Mouse (Mus musculus) adrenal gland, postnatal 14 days (tissue): ENCODE measurements at regions not wholly inside any gene's neighbourhood (a gene's known extent, or its start where the extent isn't known, plus 50 kb on each side); places are given as distances from the start of the nearest gene placed in this dataset.

ENCODE experiments used
- DNase-seq: peaks from one replicate; pipeline ENCODE4 v3.0.0; 2021; ENCODE audit warnings: mixed read lengths

DNA sequence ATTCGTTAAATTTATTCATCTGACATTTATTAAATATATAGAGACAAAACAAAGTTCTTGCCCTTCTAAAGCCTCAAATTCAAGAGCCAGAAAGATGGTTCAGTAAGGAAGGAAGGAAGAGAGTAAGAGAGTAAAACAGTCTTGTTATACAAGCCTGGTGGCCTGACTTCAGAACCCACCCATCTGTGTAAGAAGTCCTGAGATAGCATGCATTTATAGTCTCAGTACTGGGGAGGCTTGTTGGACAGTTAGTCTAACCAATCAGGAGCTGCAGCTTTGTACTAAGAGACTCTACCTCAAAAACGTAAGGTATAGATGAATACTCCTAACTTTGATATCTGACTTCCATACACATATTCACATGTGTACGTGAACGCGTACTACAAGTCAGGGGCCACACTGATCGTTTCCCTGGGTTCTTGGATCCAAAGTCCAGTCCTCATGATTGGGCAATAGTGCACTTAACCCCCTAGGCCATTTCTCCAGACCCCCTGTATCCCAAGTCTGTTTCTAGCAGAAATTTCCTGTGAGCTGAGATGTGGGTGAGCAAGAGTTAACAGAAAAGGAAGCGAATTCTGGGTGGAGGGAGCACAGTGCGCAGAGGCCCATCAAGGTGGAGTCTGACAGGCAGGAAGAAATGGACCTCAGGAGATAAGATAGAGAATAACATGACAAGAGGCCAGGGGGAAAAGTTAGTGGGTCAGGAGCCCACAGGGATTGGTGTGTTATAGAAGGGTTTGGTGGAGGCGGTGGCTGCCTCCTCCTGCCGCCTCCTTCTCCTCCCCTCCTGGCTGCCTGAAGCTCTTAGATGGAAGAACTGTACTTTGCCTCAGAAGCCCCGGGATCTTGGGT, 187.0 kb downstream of the Kit start:
- no peak for DNase-seq

DNA sequence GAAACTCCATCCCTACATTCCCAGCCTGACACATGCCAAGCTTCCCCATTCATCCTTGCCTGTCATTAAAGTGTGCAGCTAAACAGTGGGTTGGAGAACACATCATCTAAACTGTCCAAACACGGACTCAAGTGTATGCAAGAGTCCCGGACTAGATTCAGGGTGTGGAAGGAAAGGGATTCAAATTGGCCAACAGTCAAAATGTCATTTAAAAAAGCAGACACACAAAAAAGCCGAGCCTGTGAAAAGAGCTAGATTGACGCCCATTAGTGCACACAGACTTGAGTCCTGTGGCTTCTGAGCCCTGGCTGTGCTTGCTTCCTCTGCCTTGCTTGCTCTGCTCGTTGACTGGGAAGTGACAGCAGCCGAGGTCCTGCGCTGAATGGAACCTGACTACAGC, 181.5 kb downstream of the Kit start:
- no peak for DNase-seq

DNA sequence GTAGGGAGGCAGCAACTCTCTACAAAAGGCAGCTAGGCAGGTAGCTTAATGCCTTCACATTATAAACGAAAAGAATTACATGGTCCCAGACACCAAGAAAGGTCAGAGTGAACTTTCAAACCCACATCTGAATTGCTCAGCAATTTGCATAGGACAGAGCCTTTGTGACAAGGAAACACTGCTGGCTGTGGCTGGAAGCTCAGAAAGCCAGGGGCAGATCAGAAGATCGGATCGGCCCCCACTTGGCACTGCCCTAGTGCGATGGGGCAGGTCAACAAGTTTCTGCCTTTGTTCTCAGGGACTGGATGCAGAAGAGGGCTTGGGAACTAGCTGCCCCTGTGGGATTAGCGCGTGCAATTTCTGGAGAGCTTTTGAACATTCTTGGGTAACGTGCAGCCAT, 179.6 kb downstream of the Kit start:
- DNase-seq, result no peak

DNA sequence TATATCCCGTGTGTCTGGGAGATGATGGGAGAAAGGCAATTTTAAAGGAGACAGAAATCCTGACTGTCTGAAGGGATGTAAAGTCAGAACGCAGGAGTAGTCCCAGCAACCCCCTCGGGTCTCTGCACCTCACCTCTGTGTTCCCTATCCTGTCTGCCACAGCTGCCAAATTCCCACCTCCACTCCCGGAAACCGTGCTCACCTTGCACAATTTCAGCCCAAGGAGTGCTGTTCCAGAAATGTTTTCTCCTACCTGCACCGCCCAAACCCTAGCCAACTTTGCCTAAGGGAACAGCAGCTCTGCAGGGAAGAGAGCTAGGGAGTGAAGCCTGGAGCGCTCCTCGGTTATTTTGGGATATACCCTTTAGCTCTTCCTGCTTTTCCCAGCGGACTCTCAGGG, 170.6 kb downstream of the Kit start:
- DNase-seq, result no peak

DNA sequence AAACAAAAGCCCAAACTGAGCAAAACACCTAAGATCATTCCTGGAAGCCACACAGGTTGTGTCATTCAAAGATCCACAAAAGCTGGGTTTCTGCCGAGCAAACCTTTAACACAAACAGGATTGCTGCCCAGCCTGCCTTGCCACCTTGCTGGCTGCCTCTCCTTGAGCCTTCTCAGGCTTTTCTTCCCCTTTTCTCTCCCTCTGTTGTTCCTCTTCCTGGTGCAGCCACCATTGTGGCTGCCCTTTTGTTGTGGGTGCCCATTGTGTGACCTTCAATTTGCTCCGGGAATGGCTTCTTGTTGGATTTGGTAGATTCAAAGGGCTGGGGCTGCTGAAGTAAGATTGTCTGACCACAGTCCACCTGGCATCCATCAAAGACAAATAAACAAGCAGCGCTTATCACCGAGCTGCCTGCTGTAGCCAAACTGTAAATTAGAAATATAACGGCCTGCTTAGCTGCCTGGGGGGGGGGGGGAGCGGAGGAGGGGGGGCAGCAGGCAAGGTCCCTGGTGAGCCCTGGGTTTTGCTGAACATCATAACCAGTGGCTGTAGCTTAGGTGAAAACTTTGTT, 169.8 kb downstream of the Kit start:
- DNase-seq, result no peak

DNA sequence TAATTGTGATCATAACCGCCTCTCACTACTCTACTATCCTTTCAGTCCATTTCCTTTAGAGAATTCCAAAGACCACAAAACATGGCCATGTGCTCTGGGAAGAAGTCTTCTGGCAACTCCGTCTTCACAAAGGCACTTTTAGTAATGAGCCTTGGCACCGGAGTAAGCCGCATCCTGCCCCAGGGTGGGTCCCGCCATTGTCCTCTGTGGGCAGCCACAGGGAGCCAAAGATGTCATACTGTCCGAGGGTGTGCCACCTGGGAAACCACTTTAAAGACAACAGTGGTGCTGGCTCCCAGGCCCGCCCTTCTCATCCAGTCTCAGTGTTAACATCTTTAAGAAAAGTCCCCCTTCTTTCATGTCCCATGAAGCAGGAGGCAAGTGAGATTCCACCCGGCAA, 164.6 kb downstream of the Kit start:
- DNase-seq, result no peak

DNA sequence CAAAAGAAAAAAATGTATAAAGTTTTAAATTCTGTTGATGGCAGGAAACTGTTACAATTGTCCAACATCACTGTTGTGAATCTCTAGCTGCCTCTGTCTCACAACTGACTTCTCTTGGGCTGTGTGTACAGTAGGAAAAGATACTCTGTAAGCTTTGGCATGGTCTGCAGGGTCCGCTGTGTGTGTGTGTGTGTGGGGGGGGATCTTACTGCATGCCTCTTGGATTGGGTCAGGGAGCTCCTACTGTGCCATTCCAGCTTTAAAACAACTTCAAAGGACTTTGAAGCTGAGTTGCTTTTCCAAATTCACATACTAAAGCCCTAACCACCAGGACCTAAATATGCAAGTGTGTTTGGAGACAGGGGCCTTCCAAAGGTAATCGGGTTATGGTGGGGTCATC, 163.7 kb downstream of the Kit start:
- no peak for DNase-seq

DNA sequence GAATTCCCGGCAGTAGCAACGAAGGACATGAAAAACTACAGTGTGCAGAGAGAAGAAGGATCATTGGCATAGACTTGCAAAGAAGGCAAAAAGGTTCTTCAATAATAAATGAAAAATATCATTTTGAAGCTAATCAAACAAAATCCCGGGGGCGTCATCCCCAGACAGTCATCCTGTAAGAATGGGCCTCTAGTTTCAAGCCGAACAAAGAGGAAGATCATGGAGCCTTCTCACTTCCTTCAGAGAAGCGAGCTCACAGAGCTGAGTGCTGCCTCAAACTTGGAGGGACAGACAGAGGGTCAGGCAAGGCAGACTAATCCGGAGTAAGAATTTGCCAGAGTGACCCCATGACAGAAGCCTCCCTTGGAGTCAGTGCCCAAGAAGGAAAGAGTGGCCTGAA, 163.0 kb downstream of the Kit start:
- no peak for DNase-seq

DNA sequence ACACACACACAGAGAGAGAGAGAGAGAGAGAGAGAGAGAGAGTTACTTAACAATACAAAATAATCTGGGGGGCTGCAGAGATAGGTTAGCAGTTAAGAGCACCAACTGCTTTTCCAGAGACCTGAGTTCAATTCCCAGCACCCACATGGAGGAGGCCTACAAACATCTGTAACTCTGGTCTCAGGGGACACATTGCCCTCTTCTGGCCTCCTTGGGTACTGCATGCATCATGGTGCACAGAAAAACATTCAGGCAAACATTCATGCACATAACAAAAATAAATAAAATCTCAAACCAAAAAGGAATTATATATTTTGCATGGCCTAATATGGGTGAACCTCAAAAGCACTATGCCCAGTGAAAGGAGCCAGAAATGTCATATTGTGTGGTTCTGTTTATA, 161.6 kb downstream of the Kit start:
- peak; percentile 37 for DNase-seq

DNA sequence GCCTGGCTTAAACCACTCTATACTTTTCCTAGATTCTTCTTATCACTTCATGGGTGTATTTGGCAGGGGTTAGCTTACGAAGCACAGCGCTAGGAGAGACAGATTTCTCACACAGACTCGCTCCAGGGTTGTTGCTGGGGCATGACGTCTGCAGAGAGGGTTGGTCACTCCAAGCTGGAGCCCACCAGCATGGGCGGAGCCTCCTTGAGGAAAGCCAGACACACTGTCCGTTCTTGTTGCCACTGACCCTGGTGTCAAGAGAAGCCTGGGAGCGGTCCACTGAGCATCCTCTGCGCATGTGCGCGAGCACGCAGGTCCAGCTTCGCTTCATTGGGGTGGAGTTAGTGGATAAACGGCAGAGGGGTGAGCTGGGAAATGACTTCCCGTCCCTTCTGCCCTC, 159.8 kb downstream of the Kit start:
- DNase-seq, result no peak

DNA sequence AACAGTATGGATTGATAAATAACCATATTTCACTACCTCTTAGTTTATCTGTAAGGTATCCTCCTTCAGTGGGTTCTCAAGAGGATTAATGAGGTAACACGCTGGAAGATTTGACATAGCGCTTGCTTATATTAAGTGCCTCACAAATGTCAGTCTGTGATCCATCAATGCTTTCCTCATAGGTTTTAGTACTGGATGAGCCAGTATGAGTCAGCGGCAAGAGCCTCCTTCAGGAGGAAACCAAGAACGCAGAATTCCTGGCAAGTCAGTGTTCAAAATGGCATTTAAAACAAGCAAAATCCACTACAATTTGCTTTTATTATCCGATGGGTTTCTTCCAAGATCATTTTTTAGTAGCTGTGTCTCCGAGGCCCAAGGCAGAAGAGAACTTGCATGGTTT, 159.3 kb downstream of the Kit start:
- no peak for DNase-seq

DNA sequence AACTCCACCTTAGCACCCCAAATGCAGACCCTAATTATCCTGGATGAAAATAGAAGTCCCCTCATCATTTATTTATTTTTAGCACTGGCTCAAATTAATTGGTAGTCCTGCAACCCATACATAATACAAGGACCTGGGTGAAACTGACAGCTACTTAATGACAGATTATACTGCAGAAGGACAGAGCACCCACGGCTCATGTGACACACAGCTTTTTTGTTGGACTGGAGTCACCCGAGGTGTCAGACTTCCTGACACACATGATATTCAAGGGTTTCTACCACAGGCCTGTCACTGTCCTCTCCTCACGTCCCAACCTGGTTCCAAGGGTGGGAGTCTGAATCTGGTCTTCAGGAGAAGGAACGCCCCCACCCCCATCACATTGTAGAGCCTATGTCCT, 156.5 kb downstream of the Kit start:
- DNase-seq, result no peak

DNA sequence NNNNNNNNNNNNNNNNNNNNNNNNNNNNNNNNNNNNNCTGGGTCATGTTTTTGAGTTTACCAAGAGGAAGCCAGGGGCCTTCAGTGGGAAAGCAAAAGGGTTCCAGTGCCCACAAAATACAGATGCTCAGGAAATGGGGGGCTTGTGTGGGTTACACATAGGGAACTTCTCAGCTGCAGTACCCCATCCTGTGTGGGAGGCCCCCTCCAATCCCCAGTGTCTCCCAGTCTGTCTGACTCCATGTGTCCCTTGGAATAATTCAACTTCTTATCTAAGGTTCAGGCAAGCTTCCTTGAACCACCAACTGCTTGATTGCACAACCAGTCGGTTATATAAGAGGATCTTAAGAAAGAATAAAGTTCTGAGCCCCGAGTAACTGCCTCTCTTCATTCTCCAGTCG, 156.0 kb downstream of the Kit start:
- no peak for DNase-seq

DNA sequence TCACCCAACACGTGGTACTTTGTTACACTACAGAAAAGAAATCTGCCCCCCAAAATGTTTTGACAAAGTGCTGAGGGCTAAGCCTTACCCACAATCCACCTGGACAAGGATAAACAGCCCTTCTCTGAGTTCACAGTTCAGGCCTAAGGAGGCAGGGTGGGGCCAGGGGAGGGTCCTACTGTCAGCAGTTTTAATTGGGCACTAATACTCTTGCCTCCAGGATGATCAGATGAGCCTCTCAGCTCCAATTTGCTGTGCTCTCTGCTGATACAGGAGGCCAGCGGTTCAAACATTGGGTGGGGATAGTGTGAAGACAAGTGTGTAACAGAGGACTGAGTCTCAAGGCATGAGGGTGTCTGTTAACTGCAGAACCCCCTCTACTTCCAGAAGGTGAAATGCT, 146.6 kb downstream of the Kit start:
- DNase-seq, result no peak

DNA sequence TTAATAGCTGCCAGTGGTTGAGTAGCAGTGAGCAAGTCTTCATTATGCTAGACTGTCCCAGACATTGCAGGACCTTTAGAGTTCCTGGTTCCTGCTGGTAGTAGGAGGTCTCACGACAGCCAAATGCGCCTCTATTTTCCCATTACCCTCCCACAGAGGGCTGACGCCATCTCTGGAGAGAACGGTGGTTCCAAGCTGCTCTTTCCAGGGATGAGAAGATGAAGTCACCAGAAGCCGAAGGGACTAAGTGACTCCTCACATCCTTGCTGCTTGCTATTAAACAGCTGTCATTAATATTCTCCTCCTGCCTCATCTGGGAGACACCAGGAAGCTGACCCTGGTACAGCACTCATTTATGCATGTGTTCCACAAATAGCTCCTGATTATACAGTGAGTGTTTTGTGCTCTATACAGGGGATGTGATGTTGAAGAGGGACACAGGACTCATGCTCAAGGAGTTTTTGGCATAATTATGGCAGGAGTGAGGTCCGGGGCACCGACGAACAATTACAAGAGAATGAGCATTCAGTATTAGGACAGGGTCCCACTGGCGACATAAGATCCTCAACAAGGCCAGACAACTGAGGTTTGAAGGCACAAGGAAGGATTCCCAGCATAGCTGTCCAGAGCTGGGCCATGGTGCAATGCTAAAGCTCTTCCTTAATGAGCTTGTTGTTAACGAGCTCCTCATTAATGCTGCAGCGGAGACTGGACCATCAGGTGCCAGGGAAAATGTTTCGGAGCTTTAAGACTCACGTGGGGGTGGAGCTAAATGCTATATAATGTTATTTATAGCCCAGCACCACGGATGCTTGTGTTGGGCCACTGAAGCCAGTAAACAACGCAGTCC, 145.6 kb downstream of the Kit start:
- DNase-seq, result no peak

DNA sequence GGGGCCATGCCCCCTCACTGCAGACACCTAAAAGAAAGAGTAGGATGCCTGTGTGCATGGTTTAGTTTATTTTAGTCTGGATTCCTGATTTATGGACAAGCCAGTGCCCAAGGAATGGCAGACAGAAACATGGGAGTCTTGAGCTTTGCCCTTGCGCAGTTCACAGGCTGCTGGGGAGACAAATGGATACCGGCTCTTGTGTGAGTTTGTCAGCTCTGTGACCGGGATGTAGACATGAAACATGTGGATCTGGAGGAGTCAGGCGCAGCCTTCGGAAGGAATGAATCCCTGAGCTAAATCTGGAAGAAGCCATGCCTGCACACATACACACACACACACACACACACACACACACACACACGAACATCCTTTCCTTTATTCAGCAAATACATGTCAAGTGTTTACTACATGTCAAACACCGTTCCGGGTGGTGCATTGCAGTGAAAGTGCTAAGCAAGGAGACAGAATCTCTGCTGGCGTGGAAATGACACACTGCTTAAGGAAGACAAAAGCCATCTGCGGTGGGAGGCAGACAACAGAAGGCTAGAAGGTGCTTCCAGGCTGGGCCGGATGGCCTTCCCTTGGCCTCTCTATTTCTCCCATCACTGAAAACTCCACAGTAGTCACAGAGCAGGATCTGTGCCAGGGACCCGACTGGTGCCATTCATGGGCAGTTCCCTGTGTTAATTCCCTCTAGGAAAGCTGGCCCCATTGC, 144.0 kb downstream of the Kit start:
- DNase-seq, result no peak
